Mouse (Mus musculus) kidney, embryonic 16.5 days (tissue): ENCODE results near the gene Galnt12. TPM values are rescaled to one million over a fixed set of nuclear protein-coding genes. Genes with fewer than 3 reads are reported as not detected.

Experiments
- ATAC-seq: fragments of 200-750 bp; cut with Nextera tagmentation; 2 replicates; pipeline ENCODE4 v1.8.0; 2017; ENCODE audit warnings: moderate TSS enrichment; ENCODE audit not compliant: low FRiP score, low TSS enrichment
- H3K27ac ChIP-seq: fragments of 300-500 bp; sonication (generic); 2 replicates; pipeline ENCODE4 v1.5.1; 2014; ENCODE audit warnings: low read length
- H3K27me3 ChIP-seq: fragments of 300-500 bp; sonication (generic); 2 replicates; pipeline ENCODE4 v1.6.1; 2014; ENCODE audit warnings: low read length, control low read depth, mixed read lengths; ENCODE audit not compliant: insufficient read depth
- H3K36me3 ChIP-seq: fragments of 300-500 bp; sonication (generic); 2 replicates; pipeline ENCODE4 v1.6.1; 2014; ENCODE audit warnings: low read length, control low read depth, mixed read lengths; ENCODE audit not compliant: insufficient read depth
- H3K4me1 ChIP-seq: fragments of 300-500 bp; sonication (generic); 2 replicates; pipeline ENCODE4 v1.6.1; 2014; ENCODE audit warnings: low read length, control low read depth, mixed read lengths; ENCODE audit not compliant: insufficient read depth
- H3K4me2 ChIP-seq: fragments of 300-500 bp; sonication (generic); replicated peaks from 2 replicates; pipeline ENCODE4 v1.6.1; 2014; ENCODE audit warnings: low read depth, low read length
- H3K4me3 ChIP-seq: fragments of 300-500 bp; sonication (generic); 2 replicates; pipeline ENCODE4 v1.5.1; 2014; ENCODE audit warnings: mild to moderate bottlenecking, low read length
- H3K9ac ChIP-seq: fragments of 300-500 bp; sonication (generic); replicated peaks from 2 replicates; pipeline ENCODE4 v1.6.1; 2014; ENCODE audit warnings: low read length
- H3K9me3 ChIP-seq: fragments of 300-500 bp; sonication (generic); 2 replicates; pipeline ENCODE4 v1.6.1; 2016; ENCODE audit warnings: low read length, control low read depth
- WGBS: fragments of 180-500 bp; shearing (Covaris S2); extraction: QIAGEN DNeasy Blood & Tissue Kit; methylation state at CpG from one replicate; pipeline ENCODE4 v1.1.7; 2014; 5-methylcytosine and 5-hydroxymethylcytosine counted together
- polyA plus RNA-seq: library from polyadenylated mRNA; unstranded; fragments of >200 nt; fragmentation: Nextera tagmentation; extraction: Ambion mirVana; gene quantifications from 2 replicates; pipeline ENCODE4 v1.2.1, GENCODE M21; 2015

Gene Galnt12
- polyA plus RNA-seq, 1 experiment from 2014 or later: 10.7 TPM

DNA sequence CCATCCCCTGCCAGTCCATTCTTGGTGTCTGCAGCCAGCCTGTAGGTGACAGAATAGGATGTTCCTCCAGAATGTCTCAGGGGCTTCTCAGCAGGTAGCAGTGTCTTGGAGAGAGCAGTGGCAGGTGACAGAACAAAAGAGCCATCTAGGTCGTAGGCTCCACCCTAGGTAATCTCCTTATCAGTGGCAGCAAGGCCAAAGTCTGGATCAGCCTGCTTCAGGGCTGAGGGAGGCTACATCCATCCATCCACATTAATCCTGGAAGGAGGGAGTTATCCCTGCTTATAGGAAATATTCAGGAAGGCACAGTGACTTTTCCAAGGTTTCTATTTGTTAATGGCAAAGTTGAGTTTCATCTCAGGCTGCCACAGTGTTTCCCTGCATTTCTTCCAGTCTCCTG is 80.6 kb downstream of the Galnt12 start:
- H3K27ac ChIP-seq: no peak overlapping the region
- WGBS: 45% methylated on average over 1 of the region's 1 CpGs
- 0 out of 2 replicates have a peak, but pooled peaks cover 4% of the 10 kb centered on the region for H3K4me1 ChIP-seq
- no peaks in the 10 kb centered on the region for H3K9me3 ChIP-seq
- no peak overlapping the region for H3K4me3 ChIP-seq
- no peak overlapping the region for H3K4me2 ChIP-seq
- ATAC-seq: no peak
- no peaks in the 10 kb centered on the region for H3K27me3 ChIP-seq
- H3K36me3 ChIP-seq: no peaks in the 10 kb centered on the region
- H3K9ac ChIP-seq: no peak overlapping the region

Other genes starting within 250 kb of the Galnt12 start
- gene Gabbr2, start 100.0 kb upstream of the Galnt12 start, polyA plus RNA-seq: 0.11 and 0.13 TPM in 2 replicates
- 6.3 and 7.1 TPM in 2 replicates for gene Anks6, start 34.5 kb upstream of the Galnt12 start, polyA plus RNA-seq
- 26.5 and 29.1 TPM in 2 replicates for gene Col15a1, start 116.3 kb downstream of the Galnt12 start, polyA plus RNA-seq